Mouse (Mus musculus): ENCODE measurements at regions not wholly inside any gene's neighbourhood (a gene's known extent, or its start where the extent isn't known, plus 50 kb on each side); places are given as distances from the start of the nearest gene placed in this dataset.

DNA sequence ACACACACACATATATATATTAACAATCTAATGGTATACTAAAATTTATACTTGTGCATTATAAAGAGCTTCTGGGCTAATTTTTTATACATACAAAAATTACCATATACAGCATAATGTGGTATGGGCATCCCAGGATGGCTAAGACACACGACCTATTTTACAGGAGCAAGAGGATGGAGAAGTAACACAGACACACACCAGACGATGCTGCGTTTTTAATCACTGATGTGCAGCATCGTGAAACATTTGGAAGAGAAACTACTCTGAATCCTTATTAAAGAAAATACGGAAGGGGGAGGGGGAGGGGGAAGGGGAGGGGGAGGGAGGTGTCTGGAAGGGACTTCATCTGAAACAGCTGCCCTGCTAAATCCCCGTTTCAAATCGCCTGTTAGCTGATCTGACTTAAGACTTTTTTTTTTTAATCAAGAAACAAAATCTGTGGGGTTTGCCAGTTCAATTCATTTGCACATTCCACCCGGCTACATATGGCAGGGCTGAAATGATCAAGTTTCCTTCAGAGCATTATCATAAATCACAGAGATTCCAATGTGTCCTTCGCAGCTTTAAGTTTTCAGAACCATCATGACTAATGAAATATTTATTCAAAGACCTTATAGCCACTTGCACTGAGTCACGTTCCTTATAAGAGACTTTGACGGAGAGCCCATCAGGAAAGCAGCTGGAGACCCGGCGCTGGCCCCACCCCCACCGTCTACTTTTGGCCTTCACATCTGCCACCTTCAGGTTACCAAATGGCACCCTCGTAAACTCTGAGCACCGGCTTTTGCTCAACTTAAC is 89.4 kb upstream of the Rnd3 start:
- no peak overlapping the region for H3K27ac ChIP-seq (ENCODE audit: control insufficient read depth, insufficient read depth, low read length)
- WGBS: 38% methylated on average over 16 of the region's 16 CpGs
- no peaks in the 10 kb centered on the region for H3K36me3 ChIP-seq (ENCODE audit: control insufficient read depth, insufficient read depth, low read length)
- TF ChIP-seq CTCF (IDR thresholded peaks at IDR 0.05; ENCODE audit: borderline replicate concordance, control insufficient read depth, extremely low read depth, insufficient read depth, low read length, poor library complexity): no peak
- TF ChIP-seq POLR2A (IDR thresholded peaks at IDR 0.05; ENCODE audit: control insufficient read depth, extremely low read depth, insufficient read depth, low read length, poor library complexity): no peak
- no peak overlapping the region for H3K4me3 ChIP-seq (ENCODE audit: control insufficient read depth, insufficient read depth, low read length)
- no peaks in the 10 kb centered on the region for H3K4me1 ChIP-seq (replicated peaks; ENCODE audit: control insufficient read depth, insufficient read depth, low read length)
- no peaks in the 10 kb centered on the region for H3K27me3 ChIP-seq (ENCODE audit: control insufficient read depth, insufficient read depth, low read length)
- no peak for DNase-seq

DNA sequence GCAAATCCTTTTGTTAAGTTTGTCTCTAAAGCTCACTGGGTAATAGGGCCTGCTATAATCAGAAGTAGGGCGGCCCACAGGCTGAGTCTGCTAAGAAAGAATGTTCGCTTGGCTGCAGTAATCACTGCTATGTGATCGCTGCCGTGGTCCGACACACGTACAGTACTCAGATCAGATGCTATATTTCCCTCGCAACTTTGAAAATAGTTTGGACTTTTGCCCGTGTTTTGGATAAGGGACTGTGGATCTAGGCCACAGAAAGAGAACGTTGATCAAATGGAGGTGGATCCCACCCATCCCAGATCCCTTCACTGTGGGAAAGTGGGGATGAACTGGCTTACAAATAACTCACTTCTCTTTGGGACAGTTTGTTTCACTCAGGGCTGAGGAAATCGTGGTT is 88.5 kb upstream of the Rnd3 start:
- no peaks in the 10 kb centered on the region for H3K36me3 ChIP-seq (ENCODE audit: control insufficient read depth, insufficient read depth, low read length)
- no peaks in the 10 kb centered on the region for H3K4me1 ChIP-seq (replicated peaks; ENCODE audit: control insufficient read depth, insufficient read depth, low read length)
- no peak overlapping the region for H3K4me3 ChIP-seq (ENCODE audit: control insufficient read depth, insufficient read depth, low read length)
- DNase-seq: no peak
- TF ChIP-seq POLR2A (IDR thresholded peaks at IDR 0.05; ENCODE audit: control insufficient read depth, extremely low read depth, insufficient read depth, low read length, poor library complexity): no peak
- no peak for TF ChIP-seq CTCF (IDR thresholded peaks at IDR 0.05; ENCODE audit: borderline replicate concordance, control insufficient read depth, extremely low read depth, insufficient read depth, low read length, poor library complexity)
- H3K27me3 ChIP-seq (ENCODE audit: control insufficient read depth, insufficient read depth, low read length): no peaks in the 10 kb centered on the region
- H3K27ac ChIP-seq (ENCODE audit: control insufficient read depth, insufficient read depth, low read length): no peak overlapping the region
- WGBS: 91% methylated on average over 10 of the region's 10 CpGs

GRCm38 (mm10) chr2:51236852-51237251 is 87.9 kb upstream of the Rnd3 start:
- Histone ChIP-seq H3K27ac (ENCODE audit: control insufficient read depth, insufficient read depth, low read length) (no peak overlapping the region), H3K4me3 (ENCODE audit: control insufficient read depth, insufficient read depth, low read length) (no peak overlapping the region), H3K36me3 (ENCODE audit: control insufficient read depth, insufficient read depth, low read length) (no peaks in the 10 kb centered on the region), H3K27me3 (ENCODE audit: control insufficient read depth, insufficient read depth, low read length) (no peaks in the 10 kb centered on the region), H3K4me1 (replicated peaks; ENCODE audit: control insufficient read depth, insufficient read depth, low read length) (no peaks in the 10 kb centered on the region)
- WGBS: 92% methylated on average over 3 of the region's 3 CpGs
- DNase-seq: no peak
- TF ChIP-seq POLR2A (IDR thresholded peaks at IDR 0.05; ENCODE audit: control insufficient read depth, extremely low read depth, insufficient read depth, low read length, poor library complexity) (no peak), CTCF (IDR thresholded peaks at IDR 0.05; ENCODE audit: borderline replicate concordance, control insufficient read depth, extremely low read depth, insufficient read depth, low read length, poor library complexity) (no peak)

DNA sequence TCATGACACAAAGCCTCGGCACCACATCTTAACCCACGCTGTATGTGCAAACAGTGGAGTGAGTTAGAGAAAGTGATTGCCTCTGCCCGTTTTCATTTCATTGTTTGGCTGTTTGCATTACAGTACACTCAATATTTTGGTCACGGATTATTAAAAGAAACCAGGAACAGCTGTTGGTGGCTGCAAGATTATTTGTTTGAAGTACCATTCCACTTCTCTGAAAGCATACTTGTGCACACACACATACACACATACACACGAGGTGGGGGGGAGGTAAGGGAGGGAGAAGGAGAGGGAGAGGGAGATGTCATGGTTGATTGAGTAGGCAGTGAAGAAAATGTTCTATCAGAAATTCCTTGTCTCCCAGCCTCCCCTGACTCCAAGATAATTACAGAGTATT is 85.5 kb upstream of the Rnd3 start:
- TF ChIP-seq CTCF (IDR thresholded peaks at IDR 0.05; ENCODE audit: borderline replicate concordance, control insufficient read depth, extremely low read depth, insufficient read depth, low read length, poor library complexity) (no peak), POLR2A (IDR thresholded peaks at IDR 0.05; ENCODE audit: control insufficient read depth, extremely low read depth, insufficient read depth, low read length, poor library complexity) (no peak)
- Histone ChIP-seq H3K27me3 (ENCODE audit: control insufficient read depth, insufficient read depth, low read length) (no peaks in the 10 kb centered on the region), H3K36me3 (ENCODE audit: control insufficient read depth, insufficient read depth, low read length) (no peaks in the 10 kb centered on the region), H3K4me1 (replicated peaks; ENCODE audit: control insufficient read depth, insufficient read depth, low read length) (no peaks in the 10 kb centered on the region), H3K27ac (ENCODE audit: control insufficient read depth, insufficient read depth, low read length) (no peak overlapping the region), H3K4me3 (ENCODE audit: control insufficient read depth, insufficient read depth, low read length) (no peak overlapping the region)
- DNase-seq: no peak
- WGBS: 88% methylated on average over 5 of the region's 5 CpGs

DNA sequence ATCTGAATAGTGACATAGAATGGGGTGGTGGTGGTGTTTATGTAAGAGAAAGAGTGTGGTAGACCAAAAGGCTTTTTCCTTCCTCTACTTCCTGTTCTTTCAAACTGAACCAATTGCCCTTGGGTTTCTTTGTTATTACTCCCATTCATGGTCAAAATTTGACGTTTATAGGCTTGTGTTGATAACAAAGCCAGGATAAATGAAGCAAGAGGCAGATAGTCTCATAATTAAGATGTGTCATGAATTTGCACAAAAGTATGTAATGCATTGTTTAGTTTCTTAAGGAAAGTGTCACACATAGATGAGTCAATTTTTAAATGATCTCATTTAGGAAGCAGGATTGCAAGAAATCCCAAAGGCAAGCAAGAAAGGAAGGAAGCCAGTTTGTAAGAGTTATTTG is 73.9 kb upstream of the Rnd3 start:
- Histone ChIP-seq H3K36me3 (ENCODE audit: control insufficient read depth, insufficient read depth, low read length) (no peaks in the 10 kb centered on the region), H3K4me1 (replicated peaks; ENCODE audit: control insufficient read depth, insufficient read depth, low read length) (no peaks in the 10 kb centered on the region), H3K27ac (ENCODE audit: control insufficient read depth, insufficient read depth, low read length) (no peak overlapping the region), H3K27me3 (ENCODE audit: control insufficient read depth, insufficient read depth, low read length) (no peaks in the 10 kb centered on the region), H3K4me3 (ENCODE audit: control insufficient read depth, insufficient read depth, low read length) (no peak overlapping the region)
- WGBS: 15% methylated on average over 1 of the region's 1 CpGs
- DNase-seq: no peak
- TF ChIP-seq CTCF (IDR thresholded peaks at IDR 0.05; ENCODE audit: borderline replicate concordance, control insufficient read depth, extremely low read depth, insufficient read depth, low read length, poor library complexity): no peak
- no peak for TF ChIP-seq POLR2A (IDR thresholded peaks at IDR 0.05; ENCODE audit: control insufficient read depth, extremely low read depth, insufficient read depth, low read length, poor library complexity)

GRCm38 (mm10) chr2:51219714-51220113 is 70.8 kb upstream of the Rnd3 start:
- WGBS: 81% methylated on average over 6 of the region's 6 CpGs
- no peaks in the 10 kb centered on the region for H3K27me3 ChIP-seq (ENCODE audit: control insufficient read depth, insufficient read depth, low read length)
- no peak for DNase-seq
- TF ChIP-seq POLR2A (IDR thresholded peaks at IDR 0.05; ENCODE audit: control insufficient read depth, extremely low read depth, insufficient read depth, low read length, poor library complexity) (no peak), CTCF (IDR thresholded peaks at IDR 0.05; ENCODE audit: borderline replicate concordance, control insufficient read depth, extremely low read depth, insufficient read depth, low read length, poor library complexity) (no peak)
- no peaks in the 10 kb centered on the region for H3K4me1 ChIP-seq (replicated peaks; ENCODE audit: control insufficient read depth, insufficient read depth, low read length)
- no peak overlapping the region for H3K4me3 ChIP-seq (ENCODE audit: control insufficient read depth, insufficient read depth, low read length)
- H3K36me3 ChIP-seq (ENCODE audit: control insufficient read depth, insufficient read depth, low read length): no peaks in the 10 kb centered on the region
- H3K27ac ChIP-seq (ENCODE audit: control insufficient read depth, insufficient read depth, low read length): no peak overlapping the region

Measured in thymus, adult 2 months (tissue).